Comparison of ENCODE assay signal across 24 mouse cellular contexts in the genomic region with DNA sequence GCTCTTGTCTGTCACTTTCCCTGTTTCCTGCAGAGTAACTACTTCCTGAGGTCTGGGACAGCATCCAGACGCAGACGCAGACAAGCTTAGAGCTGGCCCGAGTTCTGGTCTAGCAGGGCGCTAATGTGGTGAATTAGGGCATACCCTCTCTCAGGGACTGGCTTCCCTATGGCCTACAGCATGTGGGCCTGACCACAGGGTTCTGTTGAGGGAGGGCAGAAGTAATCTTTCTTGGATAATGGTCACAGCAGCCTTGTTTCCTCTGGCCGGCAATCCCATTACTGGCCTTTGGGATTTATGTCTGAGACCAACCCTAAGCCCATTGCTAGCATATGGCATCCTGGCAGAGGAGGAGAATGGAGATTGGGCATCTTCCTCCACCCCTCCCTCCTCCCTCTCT. TPM values are rescaled to one million over a fixed set of nuclear protein-coding genes. Genes with fewer than 3 reads are reported as not detected.
DNase-seq lines count a peak whose midpoint lies in the region; ATAC-seq and TF ChIP-seq lines count a peak whose summit lies in the region.
"Had no signal": no experiment of that assay in that cellular context is flagged by ENCODE, and none has a peak within 500 bp of the region (broad histone marks: within the 10 kb centered on the region; RNA-seq: fewer than 3 reads in every experiment).

No protein-coding gene starts in this region.

- H3K9ac ChIP-seq in midbrain, postnatal 0 days (replicated peaks; ENCODE audit: low read length, poor library complexity, severe bottlenecking): no peak overlapping the region
- H3K9ac ChIP-seq in midbrain, embryonic 13.5 days (replicated peaks): no peak overlapping the region
- H3K9ac ChIP-seq in forebrain, postnatal 0 days: no peak overlapping the region
- H3K9ac ChIP-seq: embryonic facial prominence, embryonic 12.5 days; heart, embryonic 15.5 days; intestine, embryonic 15.5 days; liver, embryonic 13.5 days; lung, embryonic 15.5 days had no signal

- no peaks in the 10 kb centered on the region for H3K27me3 ChIP-seq in midbrain, postnatal 0 days (ENCODE audit: insufficient read depth, low read length)
- H3K27me3 ChIP-seq in midbrain, embryonic 13.5 days: peaks cover 10% of the 10 kb centered on the region
- no peaks in the 10 kb centered on the region for H3K27me3 ChIP-seq in forebrain, postnatal 0 days (ENCODE audit: insufficient read depth, low read length)
- H3K27me3 ChIP-seq: embryonic facial prominence, embryonic 12.5 days; heart, embryonic 15.5 days; intestine, embryonic 15.5 days; lung, embryonic 15.5 days; Patski had no signal

- peak; percentile 26 for DNase-seq in kidney, adult 9 months
- no peak for DNase-seq in kidney, adult 11 months
- peak; percentile 51 for DNase-seq in midbrain, postnatal 0 days (ENCODE audit: low spot score)
- DNase-seq in cerebellum, adult 9-11 months: peak; percentile 68
- DNase-seq in right cerebral cortex, postnatal 10 days (ENCODE audit: low spot score in 2 of 2): no peak
- no peak for DNase-seq in adrenal gland, adult 8-10 months
- no peak for DNase-seq in forebrain, postnatal 0 days
- DNase-seq: heart, adult 18-20 months; liver, embryonic 13.5 days; right cerebral cortex, postnatal 25 days; thymus, postnatal 14 days had no signal

- no peaks in the 10 kb centered on the region for H3K36me3 ChIP-seq in midbrain, postnatal 0 days (ENCODE audit: insufficient read depth, low read length)
- H3K36me3 ChIP-seq in midbrain, embryonic 13.5 days: no peaks in the 10 kb centered on the region
- no peaks in the 10 kb centered on the region for H3K36me3 ChIP-seq in forebrain, postnatal 0 days (ENCODE audit: insufficient read depth)
- H3K36me3 ChIP-seq: embryonic facial prominence, embryonic 12.5 days; heart, embryonic 15.5 days; hindbrain, embryonic 10.5 days; intestine, embryonic 15.5 days; limb, embryonic 10.5 days; liver, embryonic 13.5 days; lung, embryonic 15.5 days had no signal

- no peaks in the 10 kb centered on the region for H3K4me1 ChIP-seq in midbrain, postnatal 0 days (ENCODE audit: insufficient read depth, low read length)
- H3K4me1 ChIP-seq in midbrain, embryonic 13.5 days (replicated peaks): peaks cover 10% of the 10 kb centered on the region
- H3K4me1 ChIP-seq in forebrain, postnatal 0 days (ENCODE audit: insufficient read depth): no peaks in the 10 kb centered on the region
- H3K4me1 ChIP-seq: embryonic facial prominence, embryonic 12.5 days; liver, embryonic 13.5 days had no signal

- no peak overlapping the region for H3K4me2 ChIP-seq in midbrain, postnatal 0 days (ENCODE audit: low read depth, low read length, poor library complexity, severe bottlenecking)
- H3K4me2 ChIP-seq in midbrain, embryonic 13.5 days (replicated peaks): no peak overlapping the region
- H3K4me2 ChIP-seq in forebrain, postnatal 0 days (ENCODE audit: low read depth): no peak overlapping the region
- H3K4me2 ChIP-seq: embryonic facial prominence, embryonic 12.5 days; heart, embryonic 15.5 days; intestine, embryonic 15.5 days; liver, embryonic 13.5 days; lung, embryonic 15.5 days had no signal

- ATAC-seq in midbrain, postnatal 0 days (ENCODE audit: low FRiP score): no peak
- no peak for ATAC-seq in midbrain, embryonic 13.5 days
- no peak for ATAC-seq in forebrain, postnatal 0 days
- ATAC-seq: activated CD4-positive, CD25-positive, alpha-beta regulatory T cell, adult 4 months; Patski had no signal

- no peak overlapping the region for H3K4me3 ChIP-seq in midbrain, postnatal 0 days (ENCODE audit: low read depth, low read length)
- H3K4me3 ChIP-seq in midbrain, embryonic 13.5 days (replicated peaks): no peak overlapping the region
- no peak overlapping the region for H3K4me3 ChIP-seq in forebrain, postnatal 0 days (ENCODE audit: low read depth, low read length)
- H3K4me3 ChIP-seq: embryonic facial prominence, embryonic 12.5 days; heart, embryonic 15.5 days; hindbrain, embryonic 10.5 days; intestine, embryonic 15.5 days; limb, embryonic 10.5 days; liver, embryonic 13.5 days; lung, embryonic 15.5 days had no signal

- H3K27ac ChIP-seq in midbrain, postnatal 0 days (ENCODE audit: low read depth, low read length): no peak overlapping the region
- H3K27ac ChIP-seq in midbrain, embryonic 13.5 days: no peak overlapping the region
- H3K27ac ChIP-seq in forebrain, postnatal 0 days (ENCODE audit: low read depth, low read length): no peak overlapping the region
- H3K27ac ChIP-seq: embryonic facial prominence, embryonic 12.5 days; heart, embryonic 15.5 days; hindbrain, embryonic 10.5 days; intestine, embryonic 15.5 days; limb, embryonic 10.5 days; liver, embryonic 13.5 days; lung, embryonic 15.5 days had no signal

- TF ChIP-seq CTCF in midbrain, postnatal 0 days (IDR thresholded peaks at IDR 0.05): no peak
- TF ChIP-seq CTCF in forebrain, postnatal 0 days (IDR thresholded peaks at IDR 0.05; ENCODE audit: low read depth): no peak

- WGBS in midbrain, postnatal 0 days: 71% methylated on average over 5 of the region's 5 CpGs
- 64% methylated on average over 5 of the region's 5 CpGs for WGBS in midbrain, embryonic 13.5 days
- WGBS in forebrain, postnatal 0 days: 61% methylated on average over 5 of the region's 5 CpGs

- H3K9me3 ChIP-seq in midbrain, postnatal 0 days (ENCODE audit: low read length): 0 out of 2 replicates have a peak, but pooled peaks cover 8% of the 10 kb centered on the region
- peaks cover 3% of the 10 kb centered on the region; the same call in 1 of the 2 replicates for H3K9me3 ChIP-seq in midbrain, embryonic 13.5 days
- no peaks in the 10 kb centered on the region for H3K9me3 ChIP-seq in forebrain, postnatal 0 days (ENCODE audit: low read length)
- H3K9me3 ChIP-seq: embryonic facial prominence, embryonic 12.5 days; heart, embryonic 15.5 days; hindbrain, embryonic 10.5 days; intestine, embryonic 15.5 days; limb, embryonic 10.5 days; liver, embryonic 13.5 days; lung, embryonic 15.5 days had no signal

RNA-seq across cellular contexts. Expression of a gene that starts 22.7 kb away (rescaled TPM):
- not detected in 2 replicates for total RNA-seq in midbrain, postnatal 0 days (2014; rRNA removed)
- polyA plus RNA-seq in midbrain, postnatal 0 days (2015; fragmentation: Nextera tagmentation; extraction: Ambion mirVana): 0.10 and 0.16 TPM in 2 replicates
- polyA plus RNA-seq in midbrain, embryonic 13.5 days (2015; fragmentation: Nextera tagmentation; extraction: Ambion mirVana): not detected in 2 replicates
- total RNA-seq in adrenal gland, adult 8-10 months (2022): under 1 TPM; 0.35 to 0.73 (median 0.49) TPM
- total RNA-seq in forebrain, postnatal 0 days (2014; rRNA removed): 0.15 TPM in 1 of 2 replicates, not detected in the other
- 0.10 TPM in 1 of 2 replicates, not detected in the other for polyA plus RNA-seq in forebrain, postnatal 0 days (2015; fragmentation: Nextera tagmentation; extraction: Ambion mirVana)
- total RNA-seq: common myeloid progenitor, adult 5-6 weeks; megakaryocyte progenitor cell, adult 5-6 weeks had no signal
- polyA plus RNA-seq: C2C12; embryonic facial prominence, embryonic 12.5 days; hindbrain, embryonic 10.5 days; limb, embryonic 10.5 days; liver, embryonic 13.5 days; neural tube, embryonic 11.5 days had no signal

Comparison
In these comparisons a context has a peak if more than half of its experiments do, and no peak if none do; other contexts are left out.
1. DNase-seq: peak in kidney, adult 9 months (single experiment), midbrain, postnatal 0 days (single experiment) and cerebellum, adult 9-11 months (single experiment); none in kidney, adult 11 months (single experiment), right cerebral cortex, postnatal 10 days (0 of 2), adrenal gland, adult 8-10 months (single experiment) and forebrain, postnatal 0 days (single experiment).